Mouse (Mus musculus) E14TG2a.4 (cell line): ENCODE results near the gene Pdhx.

Experiments
- CTCF ChIP-seq: conservative IDR thresholded peaks from 2 replicates; pipeline ENCODE4 v1.5.1; 2014; ENCODE audit warnings: low read length
- NANOG ChIP-seq: IDR thresholded peaks from 2 replicates; pipeline ENCODE4 v1.6.1; 2014; ENCODE audit warnings: borderline replicate concordance, low read length, mixed read lengths

- TF ChIP-seq NANOG (no peak), CTCF (no peak)
Measured at GRCm38 (mm10) chr2:103051937-103052893, 21.1 kb downstream of the Pdhx start.
